7 mouse cellular contexts compared by ENCODE assay signal in genomic region chr19:9110182-9110869, GRCm38 (mm10). TPM values are rescaled to one million over a fixed set of nuclear protein-coding genes. Genes with fewer than 3 reads are reported as not detected.
DNase-seq lines count a peak whose midpoint lies in the region; ATAC-seq lines count a peak whose summit lies in the region.

No protein-coding gene starts in this region.

- peaks cover 14% of the 10 kb centered on the region for H3K4me1 ChIP-seq in forebrain, embryonic 10.5 days
- H3K4me1 ChIP-seq in hindbrain, embryonic 13.5 days (replicated peaks) = no peaks in the 10 kb centered on the region

- no peaks in the 10 kb centered on the region for H3K27me3 ChIP-seq in forebrain, embryonic 10.5 days (ENCODE audit: poor library complexity, severe bottlenecking)
- no peaks in the 10 kb centered on the region for H3K27me3 ChIP-seq in hindbrain, embryonic 13.5 days

- no peak overlapping the region for H3K27ac ChIP-seq in forebrain, embryonic 10.5 days
- H3K27ac ChIP-seq in hindbrain, embryonic 13.5 days = no peak overlapping the region

- WGBS in forebrain, embryonic 10.5 days = 60% methylated on average over 4 of the region's 4 CpGs
- 63% methylated on average over 4 of the region's 4 CpGs for WGBS in hindbrain, embryonic 13.5 days

- H3K9me3 ChIP-seq in forebrain, embryonic 10.5 days = no peaks in the 10 kb centered on the region
- H3K9me3 ChIP-seq in hindbrain, embryonic 13.5 days = no peaks in the 10 kb centered on the region

- no peak overlapping the region for H3K4me3 ChIP-seq in forebrain, embryonic 10.5 days
- no peak overlapping the region for H3K4me3 ChIP-seq in hindbrain, embryonic 13.5 days

- H3K4me2 ChIP-seq in hindbrain, embryonic 13.5 days = no peak overlapping the region

- DNase-seq in MN1 (ENCODE audit: low spot score) = peak; percentile 82
- DNase-seq in c-Kit-positive CD71-positive TER-119-negative erythroid progenitor cells, embryonic 14.5 days (ENCODE audit: low read depth) = peak; percentile 61
- peak; percentile 44 for DNase-seq in forebrain, embryonic 10.5 days (ENCODE audit: extremely low spot score, low spot score)
- peak; percentile 44 for DNase-seq in layer of hippocampus, adult 9-11 months
- DNase-seq in lung, postnatal 36 days = peak; percentile 84
- peak; percentile 22 to 45 for DNase-seq in spleen, postnatal 10 days (ENCODE audit: low spot score in 2 of 2)

- H3K9ac ChIP-seq in hindbrain, embryonic 13.5 days = no peak overlapping the region

- ATAC-seq in hindbrain, embryonic 13.5 days (ENCODE audit: low FRiP score) = peak; percentile 90

- H3K36me3 ChIP-seq in forebrain, embryonic 10.5 days (replicated peaks) = peaks cover 21% of the 10 kb centered on the region
- peaks cover 21% of the 10 kb centered on the region for H3K36me3 ChIP-seq in hindbrain, embryonic 13.5 days

RNA-seq across cellular contexts. Expression of gene Scgb1a1, which starts 22.6 kb away (rescaled TPM):
- not detected in 2 replicates for polyA plus RNA-seq in forebrain, embryonic 10.5 days (2016; fragmentation: Nextera tagmentation; extraction: Ambion mirVana)
- not detected in 2 replicates for polyA plus RNA-seq in hindbrain, embryonic 13.5 days (2015; fragmentation: Nextera tagmentation; extraction: Ambion mirVana)

RNA-seq across cellular contexts. Expression of gene Asrgl1, which starts 25.1 kb away (rescaled TPM):
- 17.8 and 25.5 TPM in 2 replicates for polyA plus RNA-seq in forebrain, embryonic 10.5 days (2016; fragmentation: Nextera tagmentation; extraction: Ambion mirVana)
- polyA plus RNA-seq in hindbrain, embryonic 13.5 days (2015; fragmentation: Nextera tagmentation; extraction: Ambion mirVana) = 16.6 and 23.0 TPM in 2 replicates

Comparison
In these comparisons a context has a peak if more than half of its experiments do, and no peak if none do; other contexts are left out.
1. DNase-seq: peak in every context shown above with its lines; median percentile 84 in lung, postnatal 36 days; 82 in MN1; 61 in c-Kit-positive CD71-positive TER-119-negative erythroid progenitor cells, embryonic 14.5 days; 44 in forebrain, embryonic 10.5 days; 44 in layer of hippocampus, adult 9-11 months; 34 in spleen, postnatal 10 days.